Mouse (Mus musculus) MEL (cell line): ENCODE measurements around the gene Surf2.
A peak's percentile ranks its signal among the peaks of the same experiment; 100 is the strongest.

Experiments
- BHLHE40 ChIP-seq: IDR thresholded peaks from 2 replicates; pipeline ENCODE4 v1.6.1; 2012; ENCODE audit warnings: low read depth, mild to moderate bottlenecking, inconsistent platforms, low read length, improper control_type of control experiment, borderline replicate concordance
- CTCF ChIP-seq, 3 experiments: IDR thresholded peaks in 2 of 3; conservative IDR thresholded peaks in 1 of 3; 2 replicates each; pipeline ENCODE4 v1.5.1; 2011 to 2012; ENCODE audit warnings: low read length in 3 of 3, low read depth in 2 of 3, mild to moderate bottlenecking in 2 of 3, improper control_type of control experiment in 1 of 3, inconsistent platforms in 1 of 3, mixed read lengths in 1 of 3, moderate library complexity in 1 of 3; ENCODE audit not compliant: control insufficient read depth in 1 of 3, insufficient read depth in 1 of 3, poor library complexity in 1 of 3, severe bottlenecking in 1 of 3
- EP300 ChIP-seq, 2 experiments: IDR thresholded peaks; 2 replicates each; pipeline ENCODE4 v1.6.1; 2011; ENCODE audit warnings: improper control_type of control experiment in 2 of 2, low read length in 2 of 2, low read depth in 1 of 2, mild to moderate bottlenecking in 1 of 2
- GABPA ChIP-seq: IDR thresholded peaks from 2 replicates; pipeline ENCODE4 v1.6.1; 2012; ENCODE audit warnings: low read depth, mild to moderate bottlenecking, inconsistent platforms, low read length, improper control_type of control experiment, moderate library complexity
- MAFK ChIP-seq: IDR thresholded peaks from 2 replicates; pipeline ENCODE4 v1.6.1; 2011; ENCODE audit warnings: low read depth, mild to moderate bottlenecking, low read length, improper control_type of control experiment, borderline replicate concordance
- MYC ChIP-seq: IDR thresholded peaks from 2 replicates; pipeline ENCODE4 v1.6.1; 2011; ENCODE audit warnings: low read depth, mild to moderate bottlenecking, low read length, improper control_type of control experiment, moderate library complexity
- POLR2A ChIP-seq, 2 experiments: IDR thresholded peaks; 2 replicates each; pipeline ENCODE4 v1.6.1; 2011 to 2012; ENCODE audit warnings: low read length in 2 of 2, mild to moderate bottlenecking in 2 of 2, control low read depth in 1 of 2, improper control_type of control experiment in 1 of 2, low read depth in 1 of 2, moderate library complexity in 1 of 2; ENCODE audit not compliant: control insufficient read depth in 1 of 2, insufficient read depth in 1 of 2, poor library complexity in 1 of 2
- RCOR1 ChIP-seq: IDR thresholded peaks from 2 replicates; pipeline ENCODE4 v1.6.1; 2012; ENCODE audit warnings: low read depth, mild to moderate bottlenecking, inconsistent platforms, low read length, improper control_type of control experiment
- SMC3 ChIP-seq: IDR thresholded peaks from 2 replicates; pipeline ENCODE4 v1.6.1; 2011; ENCODE audit warnings: low read depth, low read length, improper control_type of control experiment
- TCF12 ChIP-seq: IDR thresholded peaks from 2 replicates; pipeline ENCODE4 v1.6.1; 2014; ENCODE audit warnings: low read depth, mild to moderate bottlenecking, inconsistent platforms, low read length, improper control_type of control experiment, moderate library complexity
- USF2 ChIP-seq, 2 experiments: IDR thresholded peaks; 2 replicates each; pipeline ENCODE4 v1.6.1; 2011 to 2012; ENCODE audit warnings: improper control_type of control experiment in 2 of 2, low read length in 2 of 2, borderline replicate concordance in 1 of 2, inconsistent platforms in 1 of 2, low read depth in 1 of 2, mild to moderate bottlenecking in 1 of 2; ENCODE audit not compliant: insufficient read depth in 1 of 2

- TF ChIP-seq CTCF (IDR thresholded peaks at IDR 0.05 in 2 of 3, conservative IDR thresholded peaks at IDR 0.05 in 1 of 3; ENCODE audit: control insufficient read depth in 1 of 3, insufficient read depth in 1 of 3, low read depth in 2 of 3, low read length in 3 of 3, poor library complexity in 1 of 3, severe bottlenecking in 1 of 3): no peak
- 0 out of 4 replicates have a peak, but pooled peaks of 1 of the 2 experiments have one; percentile 27 for TF ChIP-seq POLR2A (IDR thresholded peaks at IDR 0.05; ENCODE audit: control insufficient read depth in 1 of 2, insufficient read depth in 1 of 2, low read depth in 1 of 2, low read length in 2 of 2, poor library complexity in 1 of 2)
- no peak for TF ChIP-seq RCOR1
- 0 out of 2 replicates have a peak, but pooled peaks have one; percentile 36 for TF ChIP-seq MYC
- no peak for TF ChIP-seq MAFK
- TF ChIP-seq BHLHE40: no peak
- peak; percentile 28 to 32; a peak in 1 of 4 replicates for TF ChIP-seq EP300 (IDR thresholded peaks at IDR 0.05; ENCODE audit: low read depth in 1 of 2, low read length in 2 of 2)
- no peak for TF ChIP-seq GABPA
- TF ChIP-seq USF2 (IDR thresholded peaks at IDR 0.05; ENCODE audit: borderline replicate concordance in 1 of 2, insufficient read depth in 1 of 2, low read depth in 1 of 2, low read length in 2 of 2): no peak
- TF ChIP-seq SMC3: no peak
- no peak; the same call in 1 of the 2 replicates for TF ChIP-seq TCF12
These were observed 20.3 kb downstream of the Surf2 start for GRCm38 (mm10) chr2:26936425-26936824.
